Mouse (Mus musculus): Measurements from ENCODE around the gene Zfp964. TPM values are rescaled to one million over a fixed set of nuclear protein-coding genes. Genes with fewer than 3 reads are reported as not detected.
"Not testable (repeated sequence)": the region's sequence is repeated elsewhere in the genome, so short reads cannot be mapped to it uniquely, and the experiment has no call there.

Zfp964 gene
- polyA plus RNA-seq, 1 experiment from 2014 or later, result 1.3 TPM

GRCm38 (mm10) chr8:69710624-69711023 is 56.3 kb downstream of the Zfp964 start, which contains the start of gene Zfp869:
Gene Zfp869 (minus strand): TSS chr8:69710724.
- not testable (repeated sequence) for H3K27me3 ChIP-seq (replicated peaks; ENCODE audit: control insufficient read depth, insufficient read depth, low read length); ATAC-seq (replicated peaks; ENCODE audit: low FRiP score, low TSS enrichment, low read depth); H3K4me3 ChIP-seq (ENCODE audit: low read depth, low read length); H3K9ac ChIP-seq (ENCODE audit: low read length); DNase-seq (ENCODE audit: low spot score); H3K9me3 ChIP-seq (ENCODE audit: control insufficient read depth, low read length); H3K27ac ChIP-seq (ENCODE audit: low read depth); H3K4me2 ChIP-seq (ENCODE audit: low read length)
- H3K4me1 ChIP-seq (replicated peaks; ENCODE audit: control insufficient read depth, insufficient read depth, low read length), result peaks cover 13% of the 10 kb centered on the region; the same call in 1 of the 2 replicates
- H3K36me3 ChIP-seq (ENCODE audit: control insufficient read depth, insufficient read depth, low read length), result peaks cover 71% of the 10 kb centered on the region
- over 99% methylated on average over 10 of the region's 10 CpGs for WGBS

GRCm38 (mm10) chr8:69713516-69713915 is 59.2 kb downstream of the Zfp964 start:
- peaks cover 15% of the 10 kb centered on the region; the same call in 1 of the 2 replicates for H3K4me1 ChIP-seq (replicated peaks; ENCODE audit: control insufficient read depth, insufficient read depth, low read length)
- no peak overlapping the region for H3K27ac ChIP-seq (ENCODE audit: low read depth)
- no peak overlapping the region for H3K4me2 ChIP-seq (ENCODE audit: low read length)
- 86% methylated on average over 8 of the region's 8 CpGs for WGBS
- H3K9me3 ChIP-seq (ENCODE audit: control insufficient read depth, low read length), result no peaks in the 10 kb centered on the region
- H3K36me3 ChIP-seq (ENCODE audit: control insufficient read depth, insufficient read depth, low read length), result peaks cover 42% of the 10 kb centered on the region
- H3K27me3 ChIP-seq (replicated peaks; ENCODE audit: control insufficient read depth, insufficient read depth, low read length), result no peaks in the 10 kb centered on the region
- no peak for ATAC-seq (replicated peaks; ENCODE audit: low FRiP score, low TSS enrichment, low read depth)
- no peak overlapping the region for H3K9ac ChIP-seq (ENCODE audit: low read length)
- no peak for DNase-seq (ENCODE audit: low spot score)
- no peak overlapping the region for H3K4me3 ChIP-seq (ENCODE audit: low read depth, low read length)

GRCm38 (mm10) chr8:69715366-69715765 is 61.1 kb downstream of the Zfp964 start:
- Histone ChIP-seq H3K4me2 (ENCODE audit: low read length) (peak overlapping the region; percentile 65), H3K4me1 (replicated peaks; ENCODE audit: control insufficient read depth, insufficient read depth, low read length) (peaks cover 15% of the 10 kb centered on the region; the same call in 1 of the 2 replicates), H3K27me3 (replicated peaks; ENCODE audit: control insufficient read depth, insufficient read depth, low read length) (no peaks in the 10 kb centered on the region), H3K4me3 (ENCODE audit: low read depth, low read length) (peak overlapping the region; percentile 77), H3K27ac (ENCODE audit: low read depth) (no peak overlapping the region), H3K9ac (ENCODE audit: low read length) (peak overlapping the region; percentile 97), H3K9me3 (ENCODE audit: control insufficient read depth, low read length) (no peaks in the 10 kb centered on the region), H3K36me3 (ENCODE audit: control insufficient read depth, insufficient read depth, low read length) (peaks cover 23% of the 10 kb centered on the region)
- WGBS, result 77% methylated on average over 6 of the region's 6 CpGs
- ATAC-seq (replicated peaks; ENCODE audit: low FRiP score, low TSS enrichment, low read depth) (no peak), DNase-seq (ENCODE audit: low spot score) (no peak)

Other genes starting within 250 kb of the Zfp964 start
- gene Gm9495, start 200.9 kb upstream of the Zfp964 start, polyA plus RNA-seq (2014; fragmentation: Nextera tagmentation; extraction: Ambion mirVana), result not detected in 2 replicates
- not detected in 2 replicates for gene Gm7697, start 131.5 kb upstream of the Zfp964 start, polyA plus RNA-seq (2014; fragmentation: Nextera tagmentation; extraction: Ambion mirVana)
- gene Zfp868, start 28.9 kb upstream of the Zfp964 start, polyA plus RNA-seq (2014; fragmentation: Nextera tagmentation; extraction: Ambion mirVana), result 21.3 and 21.4 TPM in 2 replicates
- 28.2 and 28.3 TPM in 2 replicates for gene Zfp869, start 56.2 kb downstream of the Zfp964 start, polyA plus RNA-seq (2014; fragmentation: Nextera tagmentation; extraction: Ambion mirVana)
- 5.6 and 5.8 TPM in 2 replicates for gene Zfp963, start 95.5 kb downstream of the Zfp964 start, polyA plus RNA-seq (2014; fragmentation: Nextera tagmentation; extraction: Ambion mirVana)
- gene Gm20422, start 120.4 kb downstream of the Zfp964 start, polyA plus RNA-seq (2014; fragmentation: Nextera tagmentation; extraction: Ambion mirVana), result 0.73 and 1.3 TPM in 2 replicates
- 52.6 and 55.9 TPM in 2 replicates for gene Atp13a1, start 136.7 kb downstream of the Zfp964 start, polyA plus RNA-seq (2014; fragmentation: Nextera tagmentation; extraction: Ambion mirVana)
- 27.4 and 27.5 TPM in 2 replicates for gene Zfp866, start 136.7 kb downstream of the Zfp964 start, polyA plus RNA-seq (2014; fragmentation: Nextera tagmentation; extraction: Ambion mirVana)
- 10.4 and 12.3 TPM in 2 replicates for gene Gmip, start 154.2 kb downstream of the Zfp964 start, polyA plus RNA-seq (2014; fragmentation: Nextera tagmentation; extraction: Ambion mirVana)
- gene Lpar2, start 167.9 kb downstream of the Zfp964 start, polyA plus RNA-seq (2014; fragmentation: Nextera tagmentation; extraction: Ambion mirVana), result 1.0 and 1.2 TPM in 2 replicates
- gene Pbx4, start 178.0 kb downstream of the Zfp964 start, polyA plus RNA-seq (2014; fragmentation: Nextera tagmentation; extraction: Ambion mirVana), result 5.7 and 6.3 TPM in 2 replicates
- gene Cilp2, start 233.2 kb downstream of the Zfp964 start, polyA plus RNA-seq (2014; fragmentation: Nextera tagmentation; extraction: Ambion mirVana), result 0.44 and 0.57 TPM in 2 replicates
- 3.3 and 4.0 TPM in 2 replicates for gene Tssk6, start 247.7 kb downstream of the Zfp964 start, polyA plus RNA-seq (2014; fragmentation: Nextera tagmentation; extraction: Ambion mirVana)
- gene Ndufa13, start 248.1 kb downstream of the Zfp964 start, polyA plus RNA-seq (2014; fragmentation: Nextera tagmentation; extraction: Ambion mirVana), result 215 and 222 TPM in 2 replicates
- gene Yjefn3, start 248.2 kb downstream of the Zfp964 start, polyA plus RNA-seq (2014; fragmentation: Nextera tagmentation; extraction: Ambion mirVana), result 4.1 and 5.0 TPM in 2 replicates

All from intestine, embryonic 14.5 days (tissue).